Mouse (Mus musculus) spleen, postnatal 10 days (tissue): Measurements from ENCODE around the gene Mterf4.
"Not testable (repeated sequence)": the region's sequence is repeated elsewhere in the genome, so short reads cannot be mapped to it uniquely, and the experiment has no call there.

ENCODE experiments used
- DNase-seq, 2 experiments: peaks; one replicate each; pipeline ENCODE4 v3.0.0; 2021 to 2022; ENCODE audit warnings: low spot score in 2 of 2

Gene Mterf4

DNA sequence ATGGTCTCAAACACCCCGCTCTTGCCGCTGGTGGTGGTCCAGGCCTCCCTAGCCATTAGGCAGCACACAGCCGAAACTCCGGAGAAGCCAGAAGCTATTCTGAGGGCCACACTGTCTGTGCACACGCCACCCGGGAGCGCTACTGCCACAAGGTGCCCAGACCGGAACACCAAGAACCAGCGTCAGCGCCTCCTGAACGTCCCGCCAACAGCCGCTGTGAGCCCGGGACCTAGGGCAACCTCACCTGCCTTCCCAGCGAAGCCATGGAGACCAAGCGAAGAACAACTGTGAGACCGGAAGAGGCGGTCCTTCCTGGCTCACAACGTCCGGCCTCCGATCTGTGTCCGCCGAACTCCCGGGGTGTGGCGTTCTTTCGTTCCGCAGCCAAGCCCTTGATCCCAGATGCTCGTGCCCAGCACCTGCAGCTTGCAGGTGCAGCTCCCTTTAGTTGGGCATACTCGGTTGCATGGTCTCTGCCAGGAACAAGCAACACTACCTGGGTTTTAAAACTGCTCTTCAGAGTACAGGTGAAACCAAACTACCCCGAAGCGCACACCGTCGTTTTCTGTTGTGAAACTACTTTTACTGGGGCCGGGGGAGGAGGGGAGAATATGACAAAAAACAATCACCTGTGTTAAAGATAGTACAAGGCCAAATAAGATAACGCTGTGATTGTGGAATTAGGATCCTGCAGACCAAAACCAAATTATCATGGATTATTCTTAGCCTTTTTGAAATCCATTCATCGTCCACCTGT is at the start of gene Mterf4:
Mterf4 (minus strand) TSS at position 335 of the 757 bp plus-strand sequence.
- peak; percentile 72 to 86 for DNase-seq

DNA sequence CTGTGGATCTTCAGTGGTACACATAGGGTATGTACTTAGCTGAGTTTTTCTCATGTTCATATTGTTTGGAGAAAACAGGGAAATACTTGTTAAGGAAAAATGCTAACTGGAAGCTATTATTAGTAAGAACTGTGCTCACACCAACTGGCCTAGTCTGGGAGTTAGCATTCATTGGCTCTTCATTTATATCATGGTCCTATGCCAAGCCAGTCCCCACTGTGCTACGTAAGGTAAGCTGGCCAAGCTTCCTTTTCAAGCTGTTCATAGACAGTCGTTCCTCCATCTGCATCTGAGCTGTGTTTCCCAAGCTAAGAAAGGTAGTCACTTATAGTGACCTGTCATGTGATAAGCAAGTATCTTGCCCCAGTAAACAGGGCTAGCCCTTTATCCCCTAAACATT is 47.0 kb upstream of the Mterf4 start:
- no peak for DNase-seq

DNA sequence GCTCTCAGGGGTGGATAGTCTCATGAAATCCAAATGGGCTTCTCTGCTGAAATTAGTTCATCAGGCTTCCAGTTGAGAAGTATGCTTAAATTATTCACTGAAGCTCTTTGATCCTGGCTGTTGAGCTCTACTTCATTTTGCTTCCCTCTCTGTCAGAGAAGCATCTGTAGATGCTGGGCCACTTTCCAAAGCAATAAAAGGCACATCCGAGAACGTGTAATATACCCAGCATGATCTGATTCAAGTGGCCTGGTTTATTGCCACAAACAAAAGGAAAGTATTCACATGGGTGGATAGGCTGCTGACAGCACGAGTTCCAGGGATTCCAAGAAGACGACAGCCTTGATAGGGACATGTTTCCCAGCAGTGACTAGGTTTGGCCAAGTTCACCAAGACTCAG is 44.0 kb upstream of the Mterf4 start:
- no peak for DNase-seq

DNA sequence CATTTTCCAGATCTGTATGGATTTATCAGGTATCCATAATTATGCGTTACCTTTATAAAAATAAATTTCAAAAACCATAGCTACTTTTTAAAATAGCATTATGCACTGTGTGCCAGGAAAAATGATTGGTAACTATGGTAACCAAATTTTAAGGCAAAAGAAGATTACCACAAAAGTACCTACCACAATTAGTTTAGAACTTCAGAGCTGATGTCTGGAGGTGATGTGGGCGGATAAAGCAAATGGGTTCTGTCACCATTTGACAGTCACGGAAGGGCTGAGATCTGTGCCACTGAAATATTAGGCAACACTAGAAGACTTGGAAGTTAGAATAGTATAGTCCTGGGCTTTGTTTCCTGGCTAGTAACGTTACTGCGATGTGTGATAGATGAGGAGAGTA is 41.5 kb upstream of the Mterf4 start:
- no peak for DNase-seq

DNA sequence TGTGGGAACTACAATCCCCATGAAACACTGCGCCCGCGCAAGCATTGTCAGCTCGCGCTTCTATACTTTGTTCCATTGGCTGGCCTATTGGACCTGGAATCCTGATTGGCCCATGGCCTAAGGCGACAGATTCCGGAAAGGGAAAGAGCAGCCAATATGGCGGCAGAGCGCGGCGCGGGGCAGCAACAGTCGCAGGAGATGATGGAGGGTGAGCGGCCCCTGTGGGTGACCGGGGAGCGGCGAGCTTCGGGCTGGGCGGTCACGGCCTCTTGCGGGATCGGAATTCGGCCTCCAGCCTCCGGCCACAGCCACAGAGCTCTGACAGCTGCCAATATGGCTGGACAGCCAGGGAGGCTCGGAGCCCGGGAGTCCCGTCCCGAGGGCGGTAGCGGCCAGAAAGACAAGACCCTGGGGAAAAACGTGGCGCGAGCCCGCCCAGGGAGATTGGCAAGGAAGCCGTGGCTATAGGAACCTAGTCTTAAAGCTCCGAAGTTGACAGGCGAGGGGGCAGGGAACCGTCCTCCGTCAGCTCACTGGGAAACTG is 37.9 kb upstream of the Mterf4 start:
- peak in 1 of 2 experiments; percentile 94 for DNase-seq

DNA sequence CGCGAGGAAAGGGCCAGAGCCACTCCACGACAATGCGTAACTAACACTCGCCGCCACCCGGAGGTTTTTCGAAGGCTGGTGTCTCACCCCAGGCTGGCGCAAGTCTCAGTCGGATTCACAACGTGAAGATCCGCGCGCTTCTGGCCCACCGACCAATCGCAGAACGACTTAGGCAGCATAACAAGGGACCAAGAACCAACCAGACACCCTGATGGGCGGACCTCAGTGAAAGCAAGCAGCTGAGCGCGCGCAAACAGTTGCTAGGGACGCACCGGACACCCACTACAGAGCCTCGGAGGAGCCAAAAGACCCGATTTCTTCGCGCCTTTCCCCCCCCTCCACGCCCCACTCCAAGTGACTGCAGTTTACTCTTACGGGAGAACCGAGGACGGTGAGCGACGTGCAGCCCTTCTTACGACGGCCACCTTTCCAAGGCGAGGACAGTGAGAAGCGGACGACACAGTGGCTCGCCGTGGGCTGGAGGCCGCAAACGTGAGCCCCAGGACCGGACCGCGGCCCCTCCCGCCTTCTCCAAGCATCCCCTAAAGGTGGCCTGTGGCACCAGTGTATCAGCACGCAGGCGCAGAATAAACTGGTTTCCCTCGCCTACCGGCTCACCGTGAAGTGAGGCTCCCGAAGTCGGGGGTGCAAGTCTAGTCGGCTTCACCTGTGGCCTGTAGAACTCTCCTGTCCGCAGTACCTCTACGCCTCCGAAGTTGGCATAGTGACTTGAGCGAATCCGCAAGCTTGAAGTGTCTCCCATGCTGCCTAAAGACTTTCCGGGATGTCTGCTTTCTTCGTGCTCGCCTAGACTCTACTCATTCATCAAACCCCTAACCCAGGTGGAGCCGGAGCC is 37.2 kb upstream of the Mterf4 start, which contains the start of the genes Ppp1r7 and Pask:
Ppp1r7 (plus strand) TSS at position 207 of the 856 bp plus-strand sequence.
Pask (minus strand) TSS at position 835 of the 856 bp plus-strand sequence.
- peak; percentile 86 to 95 for DNase-seq

GRCm38 (mm10) chr1:93334621-93335020 is 28.9 kb upstream of the Mterf4 start:
- no peak for DNase-seq

GRCm38 (mm10) chr1:93326446-93326845 is 20.7 kb upstream of the Mterf4 start:
- no peak for DNase-seq

- no peak for DNase-seq
Measured at GRCm38 (mm10) chr1:93323973-93324372, 18.3 kb upstream of the Mterf4 start.

GRCm38 (mm10) chr1:93300578-93300977 is 5.1 kb downstream of the Mterf4 start:
- DNase-seq: no peak

- no peak for DNase-seq
Measured at GRCm38 (mm10) chr1:93299791-93300190, 5.9 kb downstream of the Mterf4 start.

- not testable (repeated sequence) for DNase-seq
Measured at GRCm38 (mm10) chr1:93294491-93294890, 11.2 kb downstream of the Mterf4 start.

- DNase-seq: no peak
Measured at GRCm38 (mm10) chr1:93292006-93292405, 13.7 kb downstream of the Mterf4 start.

- no peak for DNase-seq
Measured at GRCm38 (mm10) chr1:93291591-93291990, 14.1 kb downstream of the Mterf4 start.

DNA sequence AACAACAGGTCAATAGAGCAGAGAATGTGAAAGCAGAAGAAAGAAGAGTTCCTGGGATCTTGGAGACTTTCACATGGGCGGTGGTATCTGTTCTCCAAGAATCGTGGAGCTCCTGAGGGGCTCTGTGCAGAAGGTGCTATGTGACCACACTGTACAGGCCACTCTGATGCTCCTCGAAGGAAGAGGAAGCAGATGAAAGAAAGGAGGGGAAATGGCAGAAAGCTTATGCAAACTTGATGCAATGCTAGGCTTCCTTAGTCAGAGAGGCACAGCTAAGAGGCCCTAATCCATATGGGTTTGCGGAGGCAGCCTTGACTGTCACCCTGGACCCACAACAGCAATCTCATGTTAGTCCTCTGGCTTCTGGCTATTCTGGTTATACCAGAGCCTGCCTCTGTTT is 14.8 kb downstream of the Mterf4 start:
- DNase-seq: no peak

DNA sequence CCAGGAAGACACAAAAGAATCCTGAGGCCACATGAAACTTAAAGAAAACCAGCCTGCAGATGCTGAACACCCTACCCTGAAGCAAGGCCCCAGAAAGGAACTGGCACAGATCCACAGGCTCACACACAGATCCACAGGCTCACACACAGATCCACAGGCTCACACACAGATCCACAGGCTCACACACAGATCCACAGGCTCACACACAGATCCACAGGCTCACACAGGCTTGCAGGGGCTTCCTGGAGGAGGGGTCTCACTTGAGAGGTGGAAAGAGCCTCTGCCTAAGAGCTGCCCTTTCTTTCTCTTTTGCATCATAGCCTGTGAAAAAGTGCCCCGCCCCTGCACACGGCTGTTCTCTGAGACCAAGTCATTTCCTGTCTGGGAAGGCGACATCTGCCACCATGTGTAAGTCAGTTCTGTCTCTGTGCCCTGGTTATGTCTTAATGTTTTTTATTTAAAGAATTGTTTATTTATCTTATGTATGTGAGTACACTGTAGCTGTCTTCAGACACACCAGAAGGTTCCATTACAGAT is 16.0 kb downstream of the Mterf4 start:
- peak in 1 of 2 experiments; percentile 25 for DNase-seq

- DNase-seq: no peak
Measured at GRCm38 (mm10) chr1:93277041-93277440, 28.7 kb downstream of the Mterf4 start.

DNA sequence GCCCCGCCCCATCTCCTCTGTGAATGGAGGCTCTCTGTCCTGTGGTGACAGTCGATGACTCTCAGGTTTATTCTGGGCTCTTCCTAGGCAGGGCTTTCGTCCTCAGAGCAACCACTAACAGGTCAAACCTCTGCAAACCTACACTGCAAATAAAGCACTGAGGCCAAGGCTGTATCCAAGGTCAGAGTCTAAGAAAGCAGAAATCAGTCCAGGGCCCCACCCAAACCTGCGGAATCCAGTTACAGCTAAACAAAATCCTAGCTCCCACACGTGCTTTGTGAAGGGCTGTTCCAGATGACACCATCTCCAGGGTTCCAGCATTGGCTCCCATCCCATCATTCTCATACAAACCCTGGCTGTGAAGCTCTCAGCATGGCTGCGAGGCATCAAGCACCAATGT is 30.2 kb downstream of the Mterf4 start:
- no peak for DNase-seq

DNA sequence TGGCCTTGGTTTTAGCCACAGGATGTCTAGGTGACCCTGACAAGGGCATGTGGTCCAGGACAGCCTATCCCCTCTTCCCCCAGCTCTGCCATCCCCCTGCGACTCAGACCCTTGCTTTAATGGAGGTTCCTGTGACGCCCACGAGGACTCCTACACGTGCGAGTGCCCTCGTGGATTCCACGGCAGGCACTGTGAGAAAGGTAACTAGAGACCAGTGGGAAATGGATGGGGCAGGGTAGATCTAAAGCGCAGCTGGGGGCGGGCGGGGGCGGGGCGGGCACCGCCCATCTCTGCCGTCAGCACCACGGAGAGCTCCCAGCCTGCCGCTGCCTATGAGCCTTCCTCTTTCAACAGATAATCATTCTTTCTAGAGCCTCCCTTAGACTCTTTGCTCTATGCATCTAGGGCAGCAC is 33.3 kb downstream of the Mterf4 start:
- DNase-seq: peak in 1 of 2 experiments; percentile 68

GRCm38 (mm10) chr1:93271751-93272150 is 34.0 kb downstream of the Mterf4 start:
- DNase-seq: no peak

- no peak for DNase-seq
Measured at GRCm38 (mm10) chr1:93270516-93271240, 35.0 kb downstream of the Mterf4 start.
